8 mouse cellular contexts compared by ENCODE assay signal in genomic region chr2:91042651-91043398, GRCm38 (mm10). TPM values are rescaled to one million over a fixed set of nuclear protein-coding genes. Genes with fewer than 3 reads are reported as not detected.
DNase-seq lines count a peak whose midpoint lies in the region; ATAC-seq and TF ChIP-seq lines count a peak whose summit lies in the region.
"Had no signal": no experiment of that assay in that cellular context is flagged by ENCODE, and none has a peak within 500 bp of the region (broad histone marks: within the 10 kb centered on the region; RNA-seq: fewer than 3 reads in every experiment).

No protein-coding gene starts in this region.

- no peak overlapping the region for H3K9ac ChIP-seq in lung, embryonic 15.5 days
- peak overlapping the region; percentile 21; the same call in 1 of the 2 replicates for H3K9ac ChIP-seq in ES-E14 (ENCODE audit: insufficient read depth, low read depth, low read length, poor library complexity, severe bottlenecking)

- no peak overlapping the region for H3K4me3 ChIP-seq in lung, embryonic 15.5 days
- peak overlapping the region in 1 of 2 experiments; percentile 5; a peak in 1 of 4 replicates for H3K4me3 ChIP-seq in ES-E14 (ENCODE audit: insufficient read depth in 1 of 2, low read depth in 1 of 2, low read length in 2 of 2, poor library complexity in 1 of 2, severe bottlenecking in 1 of 2)
- H3K4me3 ChIP-seq in small intestine, adult 2 months (ENCODE audit: low read depth, low read length): peak overlapping the region; percentile 24

- H3K36me3 ChIP-seq in lung, embryonic 15.5 days: no peaks in the 10 kb centered on the region
- H3K36me3 ChIP-seq in ES-E14 (ENCODE audit: control insufficient read depth, insufficient read depth, low read length, poor library complexity, severe bottlenecking): no peaks in the 10 kb centered on the region
- no peaks in the 10 kb centered on the region for H3K36me3 ChIP-seq in small intestine, adult 2 months (ENCODE audit: control insufficient read depth, insufficient read depth, low read length)

- no peak overlapping the region for H3K27ac ChIP-seq in lung, embryonic 15.5 days
- H3K27ac ChIP-seq in ES-E14 (ENCODE audit: insufficient read depth, low read depth, low read length, poor library complexity, severe bottlenecking): no peak overlapping the region
- H3K27ac ChIP-seq in small intestine, adult 2 months (ENCODE audit: insufficient read depth, low read depth, low read length): no peak overlapping the region

- no peaks in the 10 kb centered on the region for H3K9me3 ChIP-seq in lung, embryonic 15.5 days
- H3K9me3 ChIP-seq in ES-E14 (ENCODE audit: control insufficient read depth, insufficient read depth, low read depth, low read length): no peaks in the 10 kb centered on the region

- H3K4me1 ChIP-seq in lung, embryonic 15.5 days: peaks cover 3% of the 10 kb centered on the region; the same call in 1 of the 2 replicates
- H3K4me1 ChIP-seq in ES-E14 (ENCODE audit: control insufficient read depth in 2 of 2, insufficient read depth in 2 of 2, low read length in 2 of 2, poor library complexity in 1 of 2): peaks cover 7 to 19% of the 10 kb centered on the region in 2 experiments; a peak in 3 of 4 replicates
- 0 out of 2 replicates have a peak, but pooled peaks cover 5% of the 10 kb centered on the region for H3K4me1 ChIP-seq in small intestine, adult 2 months (ENCODE audit: control insufficient read depth, insufficient read depth, insufficient read length, low read length)

- no peak for TF ChIP-seq POLR2A in small intestine, adult 2 months (IDR thresholded peaks at IDR 0.05; ENCODE audit: low read depth, low read length)

- 68% methylated on average over 21 of the region's 21 CpGs for WGBS in lung, embryonic 15.5 days
- WGBS in small intestine, adult 2 months: 41% methylated on average over 21 of the region's 21 CpGs

- H3K4me2 ChIP-seq in lung, embryonic 15.5 days: no peak overlapping the region

- TF ChIP-seq CTCF in small intestine, adult 2 months (IDR thresholded peaks at IDR 0.05; ENCODE audit: extremely low read depth, insufficient read length, insufficient replicate concordance, low read depth, low read length): no peak

- in situ Hi-C loops in ES-E14 (cut with MboI; ENCODE audit: low sequenced_read_pairs in 2 of 2, unreplicated experiment in 2 of 2): no loop called here

- no peak for DNase-seq in lung, adult 18-20 months
- no peak for DNase-seq in ES-E14 (ENCODE audit: low read depth, low spot score)
- DNase-seq in induced T-regulatory cell, adult 2 months (ENCODE audit: low read depth): peak; percentile 90
- no peak for DNase-seq in right cerebral cortex, adult 2 months (ENCODE audit: low spot score in 2 of 2)
- DNase-seq in retina, embryonic 14.5 days (ENCODE audit: low spot score): no peak
- DNase-seq: adrenal gland, adult 2 months had no signal

- peak; percentile 39 for ATAC-seq in lung, embryonic 15.5 days (ENCODE audit: borderline replicate concordance, extremely low read depth, low FRiP score, low TSS enrichment)

- H3K27me3 ChIP-seq in lung, embryonic 15.5 days: no peaks in the 10 kb centered on the region
- no peaks in the 10 kb centered on the region for H3K27me3 ChIP-seq in small intestine, adult 2 months (ENCODE audit: control insufficient read depth, insufficient read depth, low read length)

TF ChIP-seq in ES-E14, 5 proteins besides CTCF, POLR2A, EP300 and RAD21:
- TF ChIP-seq ZNF384 (IDR thresholded peaks at IDR 0.05; ENCODE audit: low read depth, low read length) (no peak), MAFK (IDR thresholded peaks at IDR 0.05; ENCODE audit: insufficient read depth, low read depth, low read length) (no peak), ZC3H11A (IDR thresholded peaks at IDR 0.05; ENCODE audit: borderline replicate concordance, low read depth, low read length) (no peak)

RNA-seq across cellular contexts. Expression of gene Rapsn, which starts 7.4 kb away (rescaled TPM):
- polyA plus RNA-seq in lung, embryonic 15.5 days (2015; fragmentation: Nextera tagmentation; extraction: Ambion mirVana): 0.91 and 1.9 TPM in 2 replicates
- 1.1 and 2.4 TPM in 2 replicates for total RNA-seq in ES-E14 (2012; rRNA removed)
- 0.32 and 0.51 TPM in 2 replicates for polyA plus RNA-seq in small intestine, adult 2 months (2012; rRNA removed)

RNA-seq across cellular contexts. Expression of gene Psmc3, which starts 11.0 kb away (rescaled TPM):
- 254 and 278 TPM in 2 replicates for polyA plus RNA-seq in lung, embryonic 15.5 days (2015; fragmentation: Nextera tagmentation; extraction: Ambion mirVana)
- total RNA-seq in ES-E14 (2012; rRNA removed): 226 and 262 TPM in 2 replicates
- polyA plus RNA-seq in small intestine, adult 2 months (2012; rRNA removed): 41.9 and 79.4 TPM in 2 replicates

RNA-seq across cellular contexts. Expression of gene Slc39a13, which starts 27.4 kb away (rescaled TPM):
- 34.6 and 40.2 TPM in 2 replicates for polyA plus RNA-seq in lung, embryonic 15.5 days (2015; fragmentation: Nextera tagmentation; extraction: Ambion mirVana)
- total RNA-seq in ES-E14 (2012; rRNA removed): 18.3 and 20.1 TPM in 2 replicates
- polyA plus RNA-seq in small intestine, adult 2 months (2012; rRNA removed): 16.9 and 17.8 TPM in 2 replicates

RNA-seq across cellular contexts. Expression of gene Spi1, which starts 39.4 kb away (rescaled TPM):
- 6.9 and 8.7 TPM in 2 replicates for polyA plus RNA-seq in lung, embryonic 15.5 days (2015; fragmentation: Nextera tagmentation; extraction: Ambion mirVana)
- total RNA-seq in ES-E14 (2012; rRNA removed): 0.31 and 0.32 TPM in 2 replicates
- 20.3 and 28.8 TPM in 2 replicates for polyA plus RNA-seq in small intestine, adult 2 months (2012; rRNA removed)
